Mouse (Mus musculus) myocyte (in vitro differentiated cells): ENCODE results near the gene Dcaf11. TPM values are rescaled to one million over a fixed set of nuclear protein-coding genes. Genes with fewer than 3 reads are reported as not detected.

Experiments
- H3K27me3 ChIP-seq: one replicate; pipeline ENCODE4 v1.6.1; 2011; ENCODE audit not compliant: control insufficient read depth, insufficient read depth, insufficient read length
- H3K36me3 ChIP-seq: one replicate; pipeline ENCODE4 v1.6.1; 2011; ENCODE audit not compliant: control insufficient read depth, insufficient read depth
- H3K4me2 ChIP-seq: one replicate; pipeline ENCODE4 v1.6.1; 2011; ENCODE audit warnings: low read depth, control low read depth
- H3K4me3 ChIP-seq: one replicate; pipeline ENCODE4 v1.5.1; 2011; ENCODE audit warnings: mild to moderate bottlenecking, control low read depth, moderate library complexity
- H3K79me2 ChIP-seq: one replicate; pipeline ENCODE4 v1.6.1; 2011; ENCODE audit not compliant: control insufficient read depth, insufficient read depth
- H3ac ChIP-seq: one replicate; pipeline ENCODE4 v1.6.1; 2011; ENCODE audit not compliant: control insufficient read depth, insufficient read length
- CEBPB ChIP-seq: IDR thresholded peaks from 2 replicates; pipeline ENCODE4 v1.6.1; 2011; ENCODE audit warnings: mild to moderate bottlenecking, moderate library complexity; ENCODE audit not compliant: poor library complexity, insufficient read depth, severe bottlenecking
- E2F4 ChIP-seq: IDR thresholded peaks from one replicate; pipeline ENCODE4 v1.6.1; 2011; ENCODE audit warnings: mild to moderate bottlenecking, control low read depth, moderate library complexity; ENCODE audit not compliant: insufficient read depth
- MAX ChIP-seq: IDR thresholded peaks from one replicate; pipeline ENCODE4 v1.6.1; 2011; ENCODE audit warnings: low read depth, mild to moderate bottlenecking, control low read depth
- MYOD1 ChIP-seq, 3 experiments: IDR thresholded peaks; one replicate each; pipeline ENCODE4 v1.6.1; 2011; ENCODE audit warnings: control low read depth in 2 of 3, low read depth in 2 of 3, mild to moderate bottlenecking in 2 of 3, moderate library complexity in 1 of 3; ENCODE audit not compliant: insufficient read length in 2 of 3, control insufficient read depth in 1 of 3
- MYOG ChIP-seq, 3 experiments: IDR thresholded peaks; one replicate each; pipeline ENCODE4 v1.6.1; 2011; ENCODE audit warnings: control low read depth in 2 of 3, low read depth in 2 of 3, mild to moderate bottlenecking in 2 of 3; ENCODE audit not compliant: insufficient read length in 2 of 3, control insufficient read depth in 1 of 3, insufficient read depth in 1 of 3
- POLR2A ChIP-seq: IDR thresholded peaks from one replicate; pipeline ENCODE4 v1.6.1; 2011; ENCODE audit warnings: low read depth, mild to moderate bottlenecking, control low read depth, moderate library complexity; ENCODE audit not compliant: insufficient read length
- POLR2AphosphoS2 ChIP-seq: IDR thresholded peaks from one replicate; pipeline ENCODE4 v1.6.1; 2011; ENCODE audit warnings: low read depth, control low read depth; ENCODE audit not compliant: insufficient read length
- REST ChIP-seq: IDR thresholded peaks from one replicate; pipeline ENCODE4 v1.6.1; 2011; ENCODE audit warnings: mild to moderate bottlenecking, control low read depth, moderate library complexity; ENCODE audit not compliant: insufficient read depth, insufficient read length
- SRF ChIP-seq: IDR thresholded peaks from one replicate; pipeline ENCODE4 v1.6.1; 2011; ENCODE audit warnings: low read depth; ENCODE audit not compliant: control insufficient read depth, insufficient read length
- TCF12 ChIP-seq: IDR thresholded peaks from one replicate; pipeline ENCODE4 v1.6.1; 2011; ENCODE audit warnings: mild to moderate bottlenecking, control low read depth; ENCODE audit not compliant: poor library complexity, insufficient read depth, severe bottlenecking
- TCF3 ChIP-seq: IDR thresholded peaks from one replicate; pipeline ENCODE4 v1.6.1; 2011; ENCODE audit warnings: low read depth, control low read depth; ENCODE audit not compliant: insufficient read length
- USF1 ChIP-seq: IDR thresholded peaks from one replicate; pipeline ENCODE4 v1.6.1; 2011; ENCODE audit warnings: low read depth, mild to moderate bottlenecking, control low read depth, moderate library complexity
- polyA plus RNA-seq: library from polyadenylated mRNA; unstranded; fragments of >200 nt; fragmentation: generic; extraction: Trizol; gene quantifications from one replicate; pipeline ENCODE4 v1.2.1, GENCODE M21; 2012; ENCODE audit warnings: missing spikeins

Gene Dcaf11
- polyA plus RNA-seq, 1 experiment, result 38.7 TPM

DNA sequence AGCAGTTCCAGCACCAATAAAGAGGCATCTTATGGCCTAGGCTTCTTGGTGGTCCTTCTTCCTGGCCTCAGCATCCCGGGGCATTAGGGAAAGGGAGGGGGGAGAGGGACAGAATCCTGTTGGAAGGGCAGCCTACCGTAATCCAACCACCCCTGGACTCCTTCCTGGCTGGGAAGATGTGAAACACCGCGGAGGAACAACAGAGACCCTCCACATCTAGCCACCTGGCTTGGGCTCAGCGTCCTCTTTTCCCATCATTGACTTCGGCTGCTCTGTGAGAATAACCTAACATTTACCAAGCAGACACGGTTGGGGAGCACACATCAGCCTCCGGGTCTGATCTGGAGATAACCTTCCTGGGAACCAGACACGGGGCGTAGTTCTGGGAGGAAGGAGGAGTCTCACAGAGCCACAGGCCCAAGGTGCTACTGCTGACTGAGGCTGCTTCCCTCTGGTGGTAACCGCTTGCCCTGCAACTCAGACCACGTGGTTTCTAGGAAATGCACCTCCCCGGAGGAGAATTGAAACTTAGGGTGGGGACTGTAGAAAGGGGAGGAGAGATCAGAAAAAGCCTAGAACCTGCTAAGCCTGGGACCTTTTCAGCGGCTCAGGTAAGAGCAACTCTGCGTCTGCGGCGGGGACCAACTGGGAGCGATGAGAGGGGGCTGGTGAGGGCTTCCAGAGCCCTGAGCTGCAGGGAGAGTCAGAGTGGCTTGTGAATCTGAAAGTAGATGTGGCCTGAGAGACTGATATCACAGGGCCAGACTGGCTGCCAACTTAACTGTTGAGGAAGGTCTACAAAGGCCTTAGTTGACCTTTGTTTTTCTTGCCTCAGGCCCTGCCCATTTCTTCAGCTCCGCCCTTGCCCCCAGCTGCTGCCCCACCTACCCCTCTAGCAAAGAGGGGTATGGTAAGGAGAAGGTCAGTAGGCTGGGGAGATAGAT lies 44.1 kb downstream of the Dcaf11 start:
- Histone ChIP-seq H3K27me3 (no peaks in the 10 kb centered on the region), H3K4me3 (no peak overlapping the region), H3ac (no peak overlapping the region), H3K79me2 (no peaks in the 10 kb centered on the region), H3K36me3 (peaks cover 20% of the 10 kb centered on the region), H3K4me2 (peak overlapping the region; percentile 55)
- TF ChIP-seq CEBPB (no peak), TCF3 (no peak), POLR2AphosphoS2 (peak; percentile 61), MAX (peak; percentile 68), POLR2A (no peak), USF1 (peak; percentile 90)

GRCm38 (mm10) chr14:55604823-55605222 lies 45.0 kb downstream of the Dcaf11 start:
- peaks cover 24% of the 10 kb centered on the region for H3K36me3 ChIP-seq
- TF ChIP-seq SRF (no peak), POLR2A (no peak), MYOD1 (IDR thresholded peaks at IDR 0.05; ENCODE audit: control insufficient read depth in 1 of 3, insufficient read length in 2 of 3, low read depth in 2 of 3) (no peak), E2F4 (no peak), USF1 (no peak), TCF3 (no peak), POLR2AphosphoS2 (no peak), REST (no peak), MYOG (IDR thresholded peaks at IDR 0.05; ENCODE audit: control insufficient read depth in 1 of 3, insufficient read depth in 1 of 3, insufficient read length in 2 of 3, low read depth in 2 of 3) (no peak), CEBPB (no peak), MAX (no peak), TCF12 (no peak)
- no peaks in the 10 kb centered on the region for H3K27me3 ChIP-seq
- no peak overlapping the region for H3ac ChIP-seq
- no peak overlapping the region for H3K4me3 ChIP-seq
- no peak overlapping the region for H3K4me2 ChIP-seq
- no peaks in the 10 kb centered on the region for H3K79me2 ChIP-seq

DNA sequence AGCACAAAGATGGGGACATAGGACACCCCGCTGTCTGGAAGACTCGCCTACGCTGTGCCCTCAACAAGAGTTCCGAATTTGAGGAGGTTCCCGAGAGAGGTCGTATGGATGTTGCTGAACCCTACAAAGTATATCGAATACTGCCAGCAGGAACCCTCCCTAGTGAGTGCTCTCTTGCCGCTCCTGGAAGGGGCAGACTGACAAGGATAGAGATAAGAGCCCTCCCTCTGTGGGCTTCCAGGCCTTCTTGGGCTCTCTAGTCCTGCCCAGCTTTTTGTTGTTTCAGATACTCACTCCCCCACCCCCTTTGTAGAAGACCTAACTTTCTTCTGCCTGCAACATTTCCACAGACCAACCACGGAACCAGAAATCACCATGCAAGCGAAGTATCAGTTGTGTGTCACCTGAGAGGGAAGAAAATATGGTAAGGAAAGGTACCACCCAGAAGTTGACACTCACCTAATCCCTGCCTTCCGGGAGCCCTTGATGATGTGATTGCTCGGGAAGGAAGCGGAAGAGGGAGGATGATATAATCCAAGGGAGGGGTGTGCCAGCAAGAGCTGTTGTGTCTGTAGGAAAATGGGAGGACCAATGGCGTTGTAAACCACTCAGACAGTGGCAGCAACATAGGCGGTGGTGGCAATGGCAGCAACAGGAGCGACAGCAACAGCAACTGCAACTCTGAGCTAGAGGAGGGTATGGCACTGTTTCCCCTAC lies 46.1 kb downstream of the Dcaf11 start:
- H3K79me2 ChIP-seq, result no peaks in the 10 kb centered on the region
- H3K27me3 ChIP-seq, result no peaks in the 10 kb centered on the region
- no peak overlapping the region for H3K4me3 ChIP-seq
- H3K4me2 ChIP-seq, result no peak overlapping the region
- H3ac ChIP-seq, result no peak overlapping the region
- TF ChIP-seq POLR2A (no peak), POLR2AphosphoS2 (no peak), USF1 (no peak), MAX (no peak), E2F4 (no peak), CEBPB (no peak), TCF3 (no peak)
- peaks cover 20% of the 10 kb centered on the region for H3K36me3 ChIP-seq

DNA sequence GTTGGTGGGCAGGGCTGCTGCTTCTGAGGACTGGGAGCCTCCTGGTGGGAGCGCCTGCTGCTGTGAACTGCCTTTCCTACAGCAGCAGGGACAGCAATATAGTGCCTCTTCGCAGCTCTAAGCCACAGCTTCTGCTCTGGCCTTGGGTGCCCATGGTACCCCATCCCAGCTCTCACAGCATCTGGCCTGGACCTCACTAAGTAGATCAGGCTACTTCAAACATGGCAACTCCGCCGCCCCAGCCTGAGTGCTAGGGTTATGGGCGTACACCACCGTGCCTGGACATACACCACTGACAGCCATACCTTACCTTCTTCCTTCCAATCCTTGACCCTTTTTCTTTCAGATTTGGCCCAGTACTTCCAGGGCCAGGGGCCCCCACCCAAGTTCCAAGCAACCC lies 48.5 kb downstream of the Dcaf11 start:
- H3K27me3 ChIP-seq, result no peaks in the 10 kb centered on the region
- no peak for TF ChIP-seq REST
- TF ChIP-seq MYOG (IDR thresholded peaks at IDR 0.05; ENCODE audit: control insufficient read depth in 1 of 3, insufficient read depth in 1 of 3, insufficient read length in 2 of 3, low read depth in 2 of 3), result no peak
- TF ChIP-seq TCF3, result no peak
- TF ChIP-seq TCF12, result no peak
- no peak for TF ChIP-seq POLR2A
- no peak for TF ChIP-seq SRF
- TF ChIP-seq CEBPB, result no peak
- TF ChIP-seq MYOD1 (IDR thresholded peaks at IDR 0.05; ENCODE audit: control insufficient read depth in 1 of 3, insufficient read length in 2 of 3, low read depth in 2 of 3), result no peak
- TF ChIP-seq USF1, result no peak
- TF ChIP-seq POLR2AphosphoS2, result no peak
- no peak for TF ChIP-seq MAX
- no peak for TF ChIP-seq E2F4
- H3K4me3 ChIP-seq, result no peak overlapping the region
- H3K36me3 ChIP-seq, result peaks cover 17% of the 10 kb centered on the region
- no peaks in the 10 kb centered on the region for H3K79me2 ChIP-seq
- H3ac ChIP-seq, result no peak overlapping the region
- H3K4me2 ChIP-seq, result no peak overlapping the region

DNA sequence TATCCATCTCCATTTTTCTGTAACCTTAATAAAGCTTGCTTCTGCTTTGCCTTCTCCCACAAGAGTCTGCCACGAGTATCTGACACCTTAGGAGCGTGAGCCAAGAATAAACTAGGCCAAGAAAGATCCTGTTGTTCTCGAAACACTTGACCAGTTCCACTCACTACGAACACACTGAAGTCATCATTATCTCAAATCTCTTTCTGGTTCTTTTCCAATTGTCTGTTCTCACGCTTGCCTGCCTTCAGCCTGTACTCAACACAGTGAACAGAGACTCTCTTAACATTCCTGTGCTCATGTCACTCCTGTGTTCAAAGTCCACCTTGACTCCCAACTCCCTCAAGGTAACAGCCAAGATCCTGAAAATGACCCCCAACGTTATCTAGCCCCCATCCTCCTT lies 53.5 kb downstream of the Dcaf11 start:
- Histone ChIP-seq H3K4me2 (no peak overlapping the region), H3K27me3 (no peaks in the 10 kb centered on the region), H3ac (no peak overlapping the region), H3K4me3 (no peak overlapping the region), H3K79me2 (no peaks in the 10 kb centered on the region), H3K36me3 (peaks cover 4% of the 10 kb centered on the region)
- no peak for TF ChIP-seq MYOD1 (IDR thresholded peaks at IDR 0.05; ENCODE audit: control insufficient read depth in 1 of 3, insufficient read length in 2 of 3, low read depth in 2 of 3)
- TF ChIP-seq TCF12, result no peak
- TF ChIP-seq SRF, result no peak
- no peak for TF ChIP-seq MAX
- TF ChIP-seq POLR2AphosphoS2, result no peak
- no peak for TF ChIP-seq TCF3
- TF ChIP-seq REST, result no peak
- no peak for TF ChIP-seq POLR2A
- no peak for TF ChIP-seq E2F4
- TF ChIP-seq MYOG (IDR thresholded peaks at IDR 0.05; ENCODE audit: control insufficient read depth in 1 of 3, insufficient read depth in 1 of 3, insufficient read length in 2 of 3, low read depth in 2 of 3), result no peak
- TF ChIP-seq CEBPB, result no peak
- no peak for TF ChIP-seq USF1
